Mouse (Mus musculus): ENCODE results near the gene Hdac7. TPM values are rescaled to one million over a fixed set of nuclear protein-coding genes. Genes with fewer than 3 reads are reported as not detected.
A peak's percentile ranks its signal among the peaks of the same experiment; 100 is the strongest.

Hdac7 gene
- total RNA-seq, 1 experiment from 2014 or later: 30.7 TPM

DNA sequence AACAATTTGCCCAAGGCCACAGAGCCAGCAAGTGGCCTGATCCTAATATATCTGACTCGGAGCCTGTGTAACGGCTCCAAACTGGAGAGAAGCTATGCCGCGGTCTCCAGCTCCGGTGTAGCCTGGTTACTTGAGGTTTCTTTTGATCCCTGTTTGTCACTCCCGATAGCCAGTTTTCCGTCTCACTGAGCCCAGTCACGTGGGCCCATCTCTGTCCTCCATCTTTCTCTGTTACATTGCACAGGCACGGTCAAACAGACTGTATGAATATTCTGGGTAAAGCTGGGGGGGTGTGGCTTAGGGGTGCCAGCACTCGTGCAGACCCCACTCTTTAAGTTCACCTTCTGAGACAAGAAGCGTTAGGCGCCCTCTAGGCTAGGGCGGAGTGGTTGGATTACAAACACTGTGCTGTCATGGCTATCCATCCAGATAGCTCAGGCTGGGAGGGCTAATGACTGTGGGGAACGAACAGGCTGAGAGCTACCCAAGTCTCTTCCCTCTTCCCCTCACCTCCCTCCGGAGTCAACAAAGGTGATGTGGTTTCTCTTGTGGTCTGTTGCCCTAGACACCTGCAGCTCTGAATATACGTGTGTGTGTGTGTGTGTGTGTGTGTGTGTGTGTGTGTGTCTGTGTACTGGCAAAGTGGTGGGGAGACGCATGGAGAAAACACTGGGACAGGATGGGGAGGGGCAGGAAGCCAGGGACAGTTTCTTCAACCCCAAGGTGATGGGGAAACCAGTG is 8.0 kb downstream of the Hdac7 start:
- no peak for ATAC-seq (replicated peaks; ENCODE audit: low read depth, poor library complexity, severe bottlenecking)

DNA sequence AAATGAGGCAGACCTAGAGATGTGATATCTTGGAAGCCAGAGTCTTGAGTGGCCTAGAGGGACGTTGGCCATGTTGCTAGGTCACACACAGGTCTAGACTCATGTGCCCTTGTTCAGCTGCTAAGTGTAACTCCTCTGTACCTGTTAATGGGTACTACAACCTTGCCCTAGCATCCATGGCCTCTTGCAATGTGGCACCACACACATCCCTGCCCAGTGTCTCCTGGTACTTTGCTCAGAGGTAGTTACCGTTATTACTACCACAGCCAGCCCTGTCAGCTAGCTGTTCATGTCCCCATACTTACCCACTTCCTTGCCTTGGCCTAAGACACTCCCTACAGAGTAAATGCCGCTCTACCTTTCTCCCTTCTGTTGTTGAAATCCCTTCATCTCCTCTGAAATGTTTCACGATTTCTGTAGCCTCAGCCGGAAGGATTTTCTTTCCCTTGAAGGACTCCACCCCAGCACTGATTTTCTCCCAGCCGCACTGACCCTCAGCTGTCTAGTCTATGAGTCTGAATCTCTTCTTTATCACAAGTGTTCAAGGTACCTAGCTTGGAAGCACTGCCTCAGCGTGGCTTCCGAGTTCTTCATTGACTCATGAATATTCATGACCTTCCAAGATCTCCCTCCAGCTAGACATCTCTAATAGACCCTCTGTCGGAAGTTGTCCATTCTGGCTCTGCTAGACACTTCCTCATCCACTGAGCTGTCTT is 11.4 kb downstream of the Hdac7 start:
- ATAC-seq (replicated peaks; ENCODE audit: low read depth, poor library complexity, severe bottlenecking): peak; percentile 17; the same call in 1 of the 2 replicates

DNA sequence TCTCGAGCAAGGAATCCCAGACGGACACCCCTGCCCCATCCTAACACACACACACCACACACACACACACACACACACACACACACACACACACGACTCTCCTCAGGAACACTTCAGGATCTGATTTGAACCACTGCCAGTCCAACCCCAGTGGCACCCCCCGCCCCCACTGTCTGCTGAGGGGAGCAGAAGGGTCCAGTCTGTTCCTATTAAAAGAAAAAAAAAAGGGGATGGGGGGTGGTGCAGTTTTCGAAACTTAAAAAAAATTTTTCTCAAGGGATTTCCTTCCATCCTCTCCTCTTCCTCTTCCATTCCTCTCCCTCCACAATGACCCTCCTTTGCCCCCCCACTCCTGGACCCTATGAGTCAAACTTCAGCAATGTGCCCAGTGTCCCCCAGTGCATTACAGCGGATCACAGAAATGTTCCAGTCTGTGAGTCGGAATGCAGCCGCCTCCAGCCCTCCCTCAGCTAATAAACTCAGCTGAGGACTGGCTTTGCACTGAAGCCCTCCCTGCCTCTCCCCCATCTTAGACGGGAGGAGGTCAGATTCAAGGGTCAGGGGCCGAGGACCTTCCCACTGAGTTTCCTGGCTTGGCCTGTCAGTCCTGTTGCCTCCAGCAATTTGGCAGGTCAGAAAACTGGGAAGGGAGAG is 12.2 kb downstream of the Hdac7 start:
- no peak for ATAC-seq (replicated peaks; ENCODE audit: low read depth, poor library complexity, severe bottlenecking)

DNA sequence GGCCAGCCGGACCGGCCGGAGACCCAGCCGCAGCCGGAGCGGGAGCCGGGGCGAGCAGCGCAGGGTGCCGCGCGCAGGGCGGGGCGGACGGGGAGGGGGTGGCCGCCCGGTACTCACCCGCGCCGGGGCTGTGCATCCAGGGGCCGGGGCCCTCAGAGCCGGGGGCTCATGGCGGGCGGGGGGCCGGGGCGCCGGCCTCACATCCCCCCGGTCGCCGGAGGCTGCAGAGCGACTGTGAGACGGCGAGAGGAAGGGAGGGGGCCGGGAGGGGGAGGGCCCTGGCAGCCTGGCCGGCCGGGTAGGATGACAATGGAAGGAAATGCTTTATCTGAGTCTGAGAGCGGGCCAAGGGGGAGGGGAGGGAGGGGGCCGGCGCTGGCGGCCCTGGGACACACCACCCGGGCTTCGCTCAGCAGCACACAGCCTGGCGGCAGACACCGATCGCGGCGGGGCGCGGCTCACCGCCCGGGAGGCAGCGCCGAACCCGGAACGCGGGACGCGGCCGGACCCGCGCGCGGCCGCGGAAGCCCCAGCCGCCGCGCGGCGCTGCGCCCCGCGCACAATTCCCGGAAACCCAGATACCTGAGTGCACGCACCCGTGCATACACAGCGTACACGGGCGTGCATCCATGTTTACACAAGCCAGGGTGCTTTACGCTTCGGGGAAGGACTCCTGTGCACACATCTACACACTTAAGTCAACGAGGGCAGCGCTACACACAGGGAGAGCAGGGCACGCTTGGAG is 12.9 kb downstream of the Hdac7 start:
- ATAC-seq (replicated peaks; ENCODE audit: low read depth, poor library complexity, severe bottlenecking): peak; percentile 41

DNA sequence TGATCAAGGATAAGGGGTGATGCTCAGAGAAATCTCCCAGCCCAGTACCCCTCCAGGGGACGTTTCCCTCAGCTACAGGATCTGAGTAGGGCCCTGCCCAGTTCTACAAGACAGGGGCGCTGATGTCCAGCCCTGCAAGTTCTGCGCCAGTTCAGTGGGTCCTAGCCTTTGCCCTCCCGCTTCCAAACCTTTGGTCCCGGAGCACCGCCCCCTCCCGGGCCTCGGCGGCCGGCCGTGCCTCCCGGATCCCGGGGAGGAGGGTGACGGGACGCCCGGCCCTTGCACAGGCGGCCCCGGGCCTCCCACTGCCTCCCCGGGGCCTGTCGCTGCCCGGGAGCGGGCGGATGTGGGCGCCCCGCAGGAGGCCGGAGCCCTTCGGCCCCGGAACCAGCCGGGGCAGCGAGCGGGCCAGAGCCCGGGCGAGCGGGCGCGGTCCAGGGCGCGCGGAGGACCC is 13.5 kb downstream of the Hdac7 start:
- no peak for ATAC-seq (replicated peaks; ENCODE audit: low read depth, poor library complexity, severe bottlenecking)

DNA sequence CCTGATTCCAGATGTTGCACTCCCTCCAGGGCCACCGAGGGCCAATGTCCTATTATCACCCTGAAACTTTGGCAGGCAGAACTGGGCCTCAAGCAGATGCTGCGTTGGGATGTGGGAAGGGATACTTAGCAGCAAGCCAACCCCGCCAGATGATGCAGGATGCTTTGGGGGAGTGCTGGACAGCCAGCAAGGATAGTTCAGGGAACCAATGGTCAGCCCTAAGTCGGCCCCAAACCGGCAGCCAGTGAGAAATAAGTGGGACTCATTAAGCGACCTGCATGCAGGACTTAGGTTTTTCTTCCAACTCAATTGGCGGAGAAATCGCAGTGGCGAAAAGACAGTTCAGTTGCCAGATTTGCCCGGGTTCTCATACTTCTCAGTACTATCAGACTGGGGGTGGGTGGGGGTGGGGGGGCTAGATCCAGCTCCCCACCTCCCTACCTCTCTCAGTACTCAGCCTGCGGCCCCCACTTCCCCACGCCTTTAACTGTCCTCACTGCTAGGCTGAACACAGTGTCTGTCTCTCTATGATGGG is 14.0 kb downstream of the Hdac7 start:
- ATAC-seq (replicated peaks; ENCODE audit: low read depth, poor library complexity, severe bottlenecking): no peak

DNA sequence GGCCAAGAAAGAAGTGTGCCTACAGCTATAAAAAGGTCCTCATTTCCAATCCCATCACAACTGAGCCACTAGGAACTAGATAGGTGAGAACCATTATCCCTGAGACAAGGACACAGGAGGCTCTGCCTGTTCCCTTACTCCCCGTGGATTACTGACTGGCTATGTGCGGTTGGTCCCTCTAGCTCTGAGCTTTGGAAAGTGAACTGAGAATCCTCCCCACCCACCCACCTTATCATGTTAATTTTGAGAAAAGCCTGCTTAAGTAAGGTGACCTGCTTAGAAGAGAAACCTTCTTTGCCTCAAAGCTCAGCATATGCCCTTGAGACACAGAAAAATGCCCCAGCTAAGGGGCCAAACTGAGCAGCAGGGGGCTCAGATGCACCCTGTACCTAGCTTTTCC is 14.9 kb downstream of the Hdac7 start:
- no peak for ATAC-seq (replicated peaks; ENCODE audit: low read depth, poor library complexity, severe bottlenecking)

DNA sequence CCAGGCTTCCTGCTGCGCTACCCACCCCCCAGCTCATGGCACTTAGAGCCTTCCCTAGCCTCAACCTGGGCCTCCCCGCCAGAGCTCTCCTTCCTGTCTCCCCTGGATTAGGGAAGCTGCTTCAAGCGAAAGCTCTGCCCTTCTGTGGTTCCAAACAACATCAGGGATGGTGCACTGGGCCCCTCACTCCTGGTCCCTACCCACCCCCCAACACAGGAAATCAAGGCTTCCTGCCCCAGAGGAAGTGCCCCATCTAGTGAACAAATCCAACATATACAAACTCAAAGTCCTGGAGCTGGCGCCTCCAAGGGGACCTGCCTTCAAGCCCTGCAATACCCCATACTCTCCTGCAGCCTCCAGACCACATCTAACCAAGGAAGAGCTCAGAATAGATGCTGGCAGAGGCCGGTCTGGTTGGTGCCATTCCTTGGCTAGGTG is 15.4 kb downstream of the Hdac7 start:
- peak; percentile 24 for ATAC-seq (replicated peaks; ENCODE audit: low read depth, poor library complexity, severe bottlenecking)

DNA sequence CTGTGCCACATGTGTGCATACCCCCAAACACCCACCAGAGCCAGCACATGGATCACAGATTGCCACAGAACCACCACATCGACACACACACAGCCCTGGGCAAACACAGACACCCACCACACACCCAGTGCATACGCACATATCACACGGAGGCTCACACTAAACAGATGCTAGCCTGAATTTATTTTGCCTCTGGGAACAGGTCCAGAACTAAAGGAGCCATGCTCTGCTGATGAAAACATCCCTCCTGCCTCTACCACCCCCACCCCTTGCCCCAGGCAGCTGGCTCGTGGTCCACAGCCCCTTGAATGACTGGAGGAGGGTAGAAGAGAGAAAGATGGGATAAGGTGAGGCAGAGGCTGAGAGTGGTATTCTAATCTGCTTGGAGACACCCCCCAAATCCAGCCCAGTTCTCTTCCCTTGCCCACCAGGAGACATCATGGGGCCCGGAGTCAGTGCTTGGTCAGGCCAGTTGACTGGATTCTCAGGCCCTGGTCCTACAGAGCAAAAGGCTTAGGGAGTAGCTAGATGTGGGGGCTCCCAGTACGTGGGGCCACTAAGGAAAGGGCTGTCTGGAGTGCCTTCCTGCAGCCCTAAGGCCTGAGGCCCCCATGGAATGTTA is 16.0 kb downstream of the Hdac7 start:
- ATAC-seq (replicated peaks; ENCODE audit: low read depth, poor library complexity, severe bottlenecking): no peak

DNA sequence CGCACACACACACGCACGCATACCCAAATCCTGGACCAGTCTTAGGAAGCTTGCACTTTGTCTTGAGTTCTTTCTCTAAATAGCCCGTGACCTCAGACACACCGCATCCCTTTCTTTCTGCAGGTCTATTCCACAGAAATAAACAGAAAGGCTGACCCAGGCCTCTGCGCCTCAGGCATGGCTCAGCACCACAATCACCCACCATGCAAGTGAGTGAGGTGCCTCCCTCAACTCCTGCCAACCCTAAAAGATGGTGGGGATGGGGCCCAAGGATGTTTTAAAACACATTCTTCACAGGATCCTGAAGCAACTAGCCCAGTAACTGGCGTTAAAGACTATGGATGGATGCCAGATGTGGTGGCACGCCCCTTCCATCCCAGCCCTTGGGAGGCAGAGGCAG is 16.9 kb downstream of the Hdac7 start:
- no peak for ATAC-seq (replicated peaks; ENCODE audit: low read depth, poor library complexity, severe bottlenecking)

DNA sequence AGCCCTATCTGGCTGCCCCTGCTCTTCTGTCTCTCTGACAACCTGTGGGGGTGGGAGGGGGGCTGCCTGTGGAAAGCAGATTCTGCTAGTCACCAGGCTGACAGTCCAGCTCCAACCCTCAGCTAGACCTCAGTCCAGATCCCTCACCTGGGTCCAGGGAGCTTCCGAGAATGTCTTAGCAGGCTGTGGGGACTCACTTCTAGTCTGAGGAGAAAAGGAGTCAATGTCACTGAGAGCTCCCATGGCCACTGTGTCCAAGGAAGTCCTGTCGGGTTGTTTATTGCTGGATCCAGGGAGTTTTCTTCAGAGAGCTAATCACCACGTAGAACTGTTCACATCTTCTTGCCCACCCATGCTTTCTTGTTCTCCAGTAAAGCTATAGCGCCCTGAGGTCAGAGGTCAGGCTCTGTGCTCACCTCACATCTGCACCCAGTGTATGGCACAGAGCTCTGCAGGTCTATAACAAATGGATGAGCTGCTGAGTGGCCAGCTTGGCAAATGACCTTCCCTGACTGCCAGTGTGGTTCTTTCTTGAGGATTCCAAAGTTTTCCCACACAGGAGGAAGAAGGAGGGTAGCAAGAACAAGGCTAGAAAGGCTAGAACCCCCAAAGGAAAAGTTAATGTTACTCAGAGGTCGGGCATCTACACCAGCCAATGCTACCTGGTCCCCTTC is 17.6 kb downstream of the Hdac7 start:
- no peak for ATAC-seq (replicated peaks; ENCODE audit: low read depth, poor library complexity, severe bottlenecking)

DNA sequence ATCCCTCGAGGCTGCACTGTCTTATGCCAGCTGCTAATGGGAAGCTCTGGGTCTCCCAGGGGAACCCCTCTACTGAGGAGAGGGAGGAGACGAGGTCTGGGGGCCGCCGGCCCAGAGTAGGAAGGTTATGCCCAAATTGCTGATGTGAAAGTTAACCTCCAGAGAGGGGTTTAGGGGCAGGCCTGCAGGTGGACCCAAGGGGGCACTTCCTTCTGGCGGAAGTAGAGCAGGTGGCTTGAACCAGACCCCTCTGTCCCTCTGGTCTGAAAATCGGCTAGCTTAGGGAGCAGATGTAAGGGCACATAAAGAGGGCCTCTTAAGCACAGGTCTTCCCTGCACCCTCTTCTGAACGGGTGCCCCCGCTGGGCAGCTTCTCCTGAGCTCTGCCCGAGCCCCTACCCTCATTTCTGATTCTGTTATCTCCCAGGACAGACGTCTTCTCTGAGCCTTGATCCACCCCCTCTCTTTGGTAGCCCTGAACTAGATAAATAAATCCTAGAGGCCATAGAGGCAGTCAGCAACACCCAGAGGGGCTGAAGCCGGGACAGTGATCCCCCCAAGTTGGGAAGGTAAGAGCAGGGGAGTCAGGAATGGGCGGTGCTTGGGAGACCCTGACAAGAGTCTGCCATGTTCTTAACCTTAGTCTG is 18.2 kb downstream of the Hdac7 start:
- ATAC-seq (replicated peaks; ENCODE audit: low read depth, poor library complexity, severe bottlenecking): no peak

DNA sequence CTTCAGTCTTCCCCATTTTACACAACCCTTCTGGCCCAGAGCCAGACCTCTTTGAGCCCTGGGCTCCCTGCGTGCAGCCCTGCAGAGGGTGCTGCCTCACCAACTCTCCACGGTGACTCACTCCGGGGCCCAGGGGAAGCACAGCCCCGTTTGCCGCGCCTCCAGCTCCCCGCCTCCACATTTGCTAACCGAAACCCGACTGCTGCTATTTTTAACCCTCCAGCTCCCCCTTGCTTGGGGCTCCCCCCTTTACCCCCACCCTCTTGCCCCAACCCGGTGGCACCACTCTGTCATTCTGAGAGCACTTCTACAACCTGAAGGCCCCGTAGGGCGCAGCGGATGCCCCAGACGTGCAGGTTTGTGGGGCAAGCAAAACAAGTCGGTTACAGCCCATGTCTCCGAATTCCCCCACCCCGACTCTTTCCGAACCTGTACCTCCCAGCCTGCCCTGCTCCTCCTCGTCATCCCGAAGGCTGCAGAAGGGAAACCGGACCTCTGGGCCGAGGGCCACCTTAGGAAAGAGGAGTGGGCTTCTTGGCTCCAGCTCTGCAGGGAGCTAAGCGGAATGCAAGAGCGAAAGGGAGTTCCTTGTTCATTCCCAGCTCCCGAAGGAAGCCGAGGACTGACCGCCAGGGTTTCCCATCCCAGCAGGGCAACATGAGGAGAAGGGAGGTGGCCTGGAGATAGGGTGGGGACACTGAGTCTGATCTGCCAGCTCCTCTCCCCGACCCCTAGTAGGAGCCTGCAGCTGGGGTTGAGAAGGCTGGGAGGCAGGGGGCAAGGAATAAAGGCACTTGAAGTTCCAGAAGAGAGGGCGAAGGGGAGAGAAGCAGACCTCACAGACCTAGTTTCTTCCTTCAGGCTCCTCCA is 19.0 kb downstream of the Hdac7 start:
- peak; percentile 78 for ATAC-seq (replicated peaks; ENCODE audit: low read depth, poor library complexity, severe bottlenecking)

DNA sequence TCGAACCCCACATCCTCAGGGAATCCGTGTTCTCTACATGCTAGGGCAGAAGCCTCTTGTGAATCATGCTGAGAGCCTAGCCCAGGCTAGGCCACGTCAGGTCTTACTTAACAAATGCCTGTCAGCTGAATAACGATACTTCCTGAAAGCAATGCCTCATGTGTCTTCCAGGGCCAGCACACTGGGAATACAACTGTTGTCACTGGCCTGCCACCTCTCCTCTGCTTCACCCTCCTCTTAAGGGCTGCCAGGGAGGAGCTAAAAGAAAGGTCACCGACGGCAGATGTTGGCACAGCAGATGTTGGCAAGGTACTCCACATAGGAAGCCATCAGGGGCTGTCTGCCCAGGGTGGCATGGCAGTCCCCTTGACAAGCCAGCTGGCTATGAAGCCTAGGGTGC is 20.3 kb downstream of the Hdac7 start:
- no peak for ATAC-seq (replicated peaks; ENCODE audit: low read depth, poor library complexity, severe bottlenecking)

DNA sequence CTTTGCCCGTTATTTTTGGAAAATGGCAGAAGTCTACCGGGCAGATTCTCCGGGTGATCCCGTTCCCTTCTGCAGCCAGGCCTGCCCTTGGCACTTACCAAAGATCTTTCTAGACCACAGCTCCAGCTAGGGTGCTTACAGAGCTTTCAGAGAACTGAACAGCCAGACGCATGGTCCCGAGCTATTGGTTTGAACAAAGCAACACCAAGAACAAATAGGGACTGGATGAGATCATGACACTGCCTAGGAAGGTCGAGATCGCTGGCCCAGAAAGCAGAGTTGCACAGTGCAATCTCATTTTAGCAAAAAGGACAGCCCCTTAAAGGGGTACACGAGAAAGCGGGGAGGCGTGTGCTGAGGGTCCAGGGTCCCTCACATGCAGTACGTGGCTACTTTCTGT is 20.8 kb downstream of the Hdac7 start:
- ATAC-seq (replicated peaks; ENCODE audit: low read depth, poor library complexity, severe bottlenecking): no peak

DNA sequence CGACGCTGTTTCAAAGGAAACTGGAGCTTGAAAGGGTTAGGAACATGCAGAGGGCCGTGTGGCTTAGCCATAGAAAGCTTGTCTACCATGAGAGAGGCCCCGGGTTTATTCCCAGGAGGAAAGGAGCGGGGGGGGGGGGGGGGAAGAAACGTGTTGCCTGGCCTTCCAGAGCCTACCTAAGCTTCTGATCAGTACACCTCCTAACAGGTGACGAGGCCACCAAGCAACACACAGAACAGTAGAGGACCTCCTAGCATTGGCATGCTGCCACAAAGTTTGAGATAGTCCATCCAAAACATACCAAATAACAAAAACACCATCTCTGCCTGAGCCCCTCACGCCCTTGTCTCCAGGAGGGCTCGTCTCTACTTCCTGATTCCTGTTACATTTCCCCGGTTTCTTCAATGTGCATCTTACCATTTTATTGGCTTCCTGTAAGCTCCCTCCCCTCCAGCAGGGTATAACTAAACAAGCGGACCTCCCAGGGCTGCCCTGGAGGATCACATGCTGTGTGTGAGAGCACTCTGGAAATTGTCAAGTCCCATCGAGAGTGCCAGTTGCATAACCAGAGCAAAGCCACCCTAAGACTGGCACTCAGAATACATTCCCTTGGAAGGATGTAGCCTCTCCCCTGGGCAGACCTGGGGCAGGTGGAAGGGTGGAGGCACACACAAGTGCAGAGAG is 21.6 kb downstream of the Hdac7 start:
- ATAC-seq (replicated peaks; ENCODE audit: low read depth, poor library complexity, severe bottlenecking): no peak

DNA sequence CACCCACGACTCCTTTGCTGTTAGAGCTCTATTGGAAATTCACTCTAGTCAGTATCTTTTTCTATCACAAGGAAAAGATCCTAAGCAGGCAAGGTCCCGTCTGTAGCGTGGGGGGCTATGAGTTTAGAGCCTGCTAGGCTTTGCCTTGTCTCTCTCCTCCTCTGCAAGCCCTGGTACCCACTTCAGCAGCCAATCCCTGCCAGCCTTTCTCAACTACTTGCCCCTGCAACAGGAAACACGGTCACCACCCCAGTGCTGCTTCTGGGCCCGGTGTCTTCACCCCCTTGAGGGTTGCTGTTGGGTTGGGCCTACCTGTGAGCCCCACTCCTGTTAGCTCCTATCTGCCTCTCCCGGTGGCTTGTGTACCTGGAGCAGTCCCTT is 22.3 kb downstream of the Hdac7 start:
- no peak for ATAC-seq (replicated peaks; ENCODE audit: low read depth, poor library complexity, severe bottlenecking)

All from common myeloid progenitor, adult 5-6 weeks (primary cell).